Mouse (Mus musculus) stomach, embryonic 16.5 days (tissue): ENCODE results near the gene Sept10. TPM values are rescaled to one million over a fixed set of nuclear protein-coding genes. Genes with fewer than 3 reads are reported as not detected.
A peak's percentile ranks its signal among the peaks of the same experiment; 100 is the strongest.

Experiments used
- ATAC-seq: fragments of 200-750 bp; cut with Nextera tagmentation; 2 replicates; pipeline ENCODE4 v1.8.0; 2017; ENCODE audit warnings: moderate number of reproducible peaks, moderate TSS enrichment; ENCODE audit not compliant: insufficient read depth, low FRiP score
- H3K27ac ChIP-seq: fragments of 300-500 bp; sonication (generic); 2 replicates; pipeline ENCODE4 v1.5.1; 2014; ENCODE audit warnings: low read length
- H3K27me3 ChIP-seq: fragments of 300-500 bp; sonication (generic); 2 replicates; pipeline ENCODE4 v1.6.1; 2014; ENCODE audit warnings: low read length, control low read depth, mixed read lengths; ENCODE audit not compliant: control insufficient read depth, insufficient read depth
- H3K36me3 ChIP-seq: fragments of 300-500 bp; sonication (generic); 2 replicates; pipeline ENCODE4 v1.6.1; 2014; ENCODE audit warnings: low read length; ENCODE audit not compliant: control insufficient read depth, insufficient read depth
- H3K4me1 ChIP-seq: fragments of 300-500 bp; sonication (generic); 2 replicates; pipeline ENCODE4 v1.6.1; 2014; ENCODE audit warnings: low read length, control low read depth, mixed read lengths; ENCODE audit not compliant: control insufficient read depth, insufficient read depth
- H3K4me2 ChIP-seq: fragments of 300-500 bp; sonication (generic); 2 replicates; pipeline ENCODE4 v1.6.1; 2014; ENCODE audit warnings: low read depth, low read length, mixed read lengths
- H3K4me3 ChIP-seq: fragments of 300-500 bp; sonication (generic); replicated peaks from 2 replicates; pipeline ENCODE4 v1.5.1; 2014; ENCODE audit warnings: mild to moderate bottlenecking, low read length
- H3K9ac ChIP-seq: fragments of 300-500 bp; sonication (generic); 2 replicates; pipeline ENCODE4 v1.6.1; 2014; ENCODE audit warnings: low read length
- H3K9me3 ChIP-seq: fragments of 300-500 bp; sonication (generic); replicated peaks from 2 replicates; pipeline ENCODE4 v1.6.1; 2016; ENCODE audit warnings: low read length, control low read depth; ENCODE audit not compliant: control insufficient read depth
- WGBS: fragments of 180-500 bp; shearing (Covaris S2); extraction: QIAGEN DNeasy Blood & Tissue Kit; methylation state at CpG from one replicate; pipeline ENCODE4 v1.1.7; 2014; 5-methylcytosine and 5-hydroxymethylcytosine counted together
- polyA plus RNA-seq: library from polyadenylated mRNA; unstranded; fragments of >200 nt; fragmentation: Nextera tagmentation; extraction: Ambion mirVana; gene quantifications from 2 replicates; pipeline ENCODE4 v1.2.1, GENCODE M21; 2015

The Sept10 gene
- polyA plus RNA-seq, 1 experiment from 2014 or later: 41.7 TPM

- no peak for ATAC-seq
- WGBS: 59% methylated on average over 4 of the region's 4 CpGs
Measured at GRCm38 (mm10) chr10:59162185-59162897, 59.3 kb downstream of the Sept10 start.

GRCm38 (mm10) chr10:59158627-59159026, 63.0 kb downstream of the Sept10 start:
- no peaks in the 10 kb centered on the region for H3K36me3 ChIP-seq
- H3K4me3 ChIP-seq: no peak overlapping the region
- no peak overlapping the region for H3K27ac ChIP-seq
- WGBS: 78% methylated on average over 3 of the region's 3 CpGs
- no peaks in the 10 kb centered on the region for H3K9me3 ChIP-seq
- no peak overlapping the region for H3K4me2 ChIP-seq
- H3K4me1 ChIP-seq: no peaks in the 10 kb centered on the region
- no peaks in the 10 kb centered on the region for H3K27me3 ChIP-seq
- H3K9ac ChIP-seq: no peak overlapping the region
- no peak for ATAC-seq

More at GRCm38 (mm10) chr10:59162185-59162897, 59.3 kb downstream of the Sept10 start:
- H3K4me3 ChIP-seq: no peak overlapping the region
- H3K36me3 ChIP-seq: no peaks in the 10 kb centered on the region
- no peaks in the 10 kb centered on the region for H3K27me3 ChIP-seq
- no peak overlapping the region for H3K27ac ChIP-seq
- no peak overlapping the region for H3K4me2 ChIP-seq
- no peaks in the 10 kb centered on the region for H3K4me1 ChIP-seq
- H3K9me3 ChIP-seq: no peaks in the 10 kb centered on the region
- H3K9ac ChIP-seq: no peak overlapping the region

GRCm38 (mm10) chr10:59152544-59153081, 69.0 kb downstream of the Sept10 start:
- H3K4me3 ChIP-seq: no peak overlapping the region
- H3K9me3 ChIP-seq: no peaks in the 10 kb centered on the region
- H3K27ac ChIP-seq: no peak overlapping the region
- H3K9ac ChIP-seq: no peak overlapping the region
- WGBS: 32% methylated on average over 5 of the region's 5 CpGs
- H3K27me3 ChIP-seq: no peaks in the 10 kb centered on the region
- no peaks in the 10 kb centered on the region for H3K36me3 ChIP-seq
- ATAC-seq: peak; percentile 62; the same call in 1 of the 2 replicates
- H3K4me1 ChIP-seq: peaks cover 5% of the 10 kb centered on the region; the same call in 1 of the 2 replicates
- no peak overlapping the region for H3K4me2 ChIP-seq

GRCm38 (mm10) chr10:59150938-59151657, 70.5 kb downstream of the Sept10 start:
- H3K9ac ChIP-seq: no peak overlapping the region; the same call in 1 of the 2 replicates
- no peaks in the 10 kb centered on the region for H3K36me3 ChIP-seq
- no peak overlapping the region for H3K4me3 ChIP-seq
- H3K4me1 ChIP-seq: peaks cover 5% of the 10 kb centered on the region; the same call in 1 of the 2 replicates
- ATAC-seq: no peak
- H3K27ac ChIP-seq: no peak overlapping the region
- no peaks in the 10 kb centered on the region for H3K9me3 ChIP-seq
- no peak overlapping the region for H3K4me2 ChIP-seq
- WGBS: 79% methylated on average over 10 of the region's 10 CpGs
- H3K27me3 ChIP-seq: no peaks in the 10 kb centered on the region

GRCm38 (mm10) chr10:59149956-59150383, 71.7 kb downstream of the Sept10 start:
- H3K27ac ChIP-seq: no peak overlapping the region
- 0 out of 2 replicates have a peak overlapping the region, but pooled peaks have one; percentile 15 for H3K4me2 ChIP-seq
- H3K9me3 ChIP-seq: no peaks in the 10 kb centered on the region
- ATAC-seq: no peak
- H3K27me3 ChIP-seq: no peaks in the 10 kb centered on the region
- H3K36me3 ChIP-seq: no peaks in the 10 kb centered on the region
- no peak overlapping the region for H3K9ac ChIP-seq
- peaks cover 5% of the 10 kb centered on the region; the same call in 1 of the 2 replicates for H3K4me1 ChIP-seq
- H3K4me3 ChIP-seq: no peak overlapping the region
- WGBS: 20% methylated on average over 8 of the region's 8 CpGs

GRCm38 (mm10) chr10:59133478-59134009, 88.1 kb downstream of the Sept10 start:
- Histone ChIP-seq H3K27ac (no peak overlapping the region), H3K9ac (no peak overlapping the region), H3K27me3 (no peaks in the 10 kb centered on the region), H3K4me1 (peaks cover 7% of the 10 kb centered on the region; the same call in 1 of the 2 replicates), H3K36me3 (no peaks in the 10 kb centered on the region), H3K4me2 (no peak overlapping the region), H3K4me3 (no peak overlapping the region), H3K9me3 (no peaks in the 10 kb centered on the region)
- WGBS: 66% methylated on average over 8 of the region's 8 CpGs
- no peak for ATAC-seq

GRCm38 (mm10) chr10:59131926-59132628, 89.6 kb downstream of the Sept10 start:
- H3K9ac ChIP-seq: no peak overlapping the region
- no peaks in the 10 kb centered on the region for H3K9me3 ChIP-seq
- H3K27me3 ChIP-seq: no peaks in the 10 kb centered on the region
- ATAC-seq: no peak; the same call in 1 of the 2 replicates
- 0 out of 2 replicates have a peak overlapping the region, but pooled peaks have one; percentile 9 for H3K4me2 ChIP-seq
- H3K4me3 ChIP-seq: no peak overlapping the region
- peaks cover 7% of the 10 kb centered on the region; the same call in 1 of the 2 replicates for H3K4me1 ChIP-seq
- no peaks in the 10 kb centered on the region for H3K36me3 ChIP-seq
- WGBS: 49% methylated on average over 20 of the region's 20 CpGs
- 0 out of 2 replicates have a peak overlapping the region, but pooled peaks have one; percentile 21 for H3K27ac ChIP-seq

GRCm38 (mm10) chr10:59127637-59128036, 94.0 kb downstream of the Sept10 start:
- WGBS: 60% methylated on average over 6 of the region's 6 CpGs
- Histone ChIP-seq H3K4me1 (peaks cover 5% of the 10 kb centered on the region; the same call in 1 of the 2 replicates), H3K27me3 (no peaks in the 10 kb centered on the region), H3K9ac (no peak overlapping the region), H3K9me3 (no peaks in the 10 kb centered on the region), H3K27ac (no peak overlapping the region), H3K4me3 (no peak overlapping the region), H3K36me3 (no peaks in the 10 kb centered on the region), H3K4me2 (no peak overlapping the region)
- ATAC-seq: no peak
